Mouse (Mus musculus) liver, embryonic 11.5 days (tissue): ENCODE measurements around the gene Kcnk7. TPM values are rescaled to one million over a fixed set of nuclear protein-coding genes. Genes with fewer than 3 reads are reported as not detected.
A peak's percentile ranks its signal among the peaks of the same experiment; 100 is the strongest.

Source experiments
- ATAC-seq: fragments of 200-750 bp; cut with Nextera tagmentation; replicated peaks from 2 replicates; pipeline ENCODE4 v1.8.0; 2017; ENCODE audit warnings: moderate number of reproducible peaks, mild to moderate bottlenecking, moderate TSS enrichment, moderate library complexity; ENCODE audit not compliant: low FRiP score
- DNase-seq: peaks from one replicate; pipeline ENCODE4 v3.0.0-alpha.2; 2017; ENCODE audit warnings: low spot score
- H3K27ac ChIP-seq: fragments of 300-500 bp; sonication (generic); 2 replicates; pipeline ENCODE4 v1.5.1; 2014; ENCODE audit warnings: mild to moderate bottlenecking, low read depth, low read length, control low read depth
- H3K27me3 ChIP-seq: fragments of 300-500 bp; sonication (generic); replicated peaks from 2 replicates; pipeline ENCODE4 v1.6.1; 2014; ENCODE audit warnings: low read length, mixed read lengths; ENCODE audit not compliant: control insufficient read depth, insufficient read depth
- H3K36me3 ChIP-seq: fragments of 300-500 bp; sonication (generic); 2 replicates; pipeline ENCODE4 v1.6.1; 2014; ENCODE audit warnings: mild to moderate bottlenecking, low read length, moderate library complexity, mixed read lengths; ENCODE audit not compliant: control insufficient read depth, insufficient read depth
- H3K4me1 ChIP-seq: fragments of 300-500 bp; sonication (generic); replicated peaks from 2 replicates; pipeline ENCODE4 v1.6.1; 2014; ENCODE audit warnings: low read length, mixed read lengths; ENCODE audit not compliant: control insufficient read depth, insufficient read depth
- H3K4me2 ChIP-seq: fragments of 300-500 bp; sonication (generic); 2 replicates; pipeline ENCODE4 v1.6.1; 2014; ENCODE audit warnings: mild to moderate bottlenecking, control low read depth, moderate library complexity
- H3K4me3 ChIP-seq: fragments of 300-500 bp; sonication (generic); 2 replicates; pipeline ENCODE4 v1.5.1; 2014; ENCODE audit warnings: low read depth, low read length, control low read depth
- H3K9ac ChIP-seq: fragments of 300-500 bp; sonication (generic); 2 replicates; pipeline ENCODE4 v1.6.1; 2014; ENCODE audit warnings: low read depth, low read length, control low read depth
- H3K9me3 ChIP-seq: fragments of 300-500 bp; sonication (generic); 2 replicates; pipeline ENCODE4 v1.6.1; 2016; ENCODE audit warnings: low read length, inconsistent platforms, mixed read lengths; ENCODE audit not compliant: control insufficient read depth
- WGBS: fragments of 180-500 bp; shearing (Covaris S2); extraction: QIAGEN DNeasy Blood & Tissue Kit; methylation state at CpG from one replicate; pipeline ENCODE4 v1.1.7; 2014; 5-methylcytosine and 5-hydroxymethylcytosine counted together
- polyA plus RNA-seq: library from polyadenylated mRNA; unstranded; fragments of >200 nt; fragmentation: Nextera tagmentation; extraction: Ambion mirVana; gene quantifications from 2 replicates; pipeline ENCODE4 v1.2.1, GENCODE M21; 2014

The Kcnk7 gene
- polyA plus RNA-seq, 1 experiment from 2014 or later, result 0.14 TPM

DNA sequence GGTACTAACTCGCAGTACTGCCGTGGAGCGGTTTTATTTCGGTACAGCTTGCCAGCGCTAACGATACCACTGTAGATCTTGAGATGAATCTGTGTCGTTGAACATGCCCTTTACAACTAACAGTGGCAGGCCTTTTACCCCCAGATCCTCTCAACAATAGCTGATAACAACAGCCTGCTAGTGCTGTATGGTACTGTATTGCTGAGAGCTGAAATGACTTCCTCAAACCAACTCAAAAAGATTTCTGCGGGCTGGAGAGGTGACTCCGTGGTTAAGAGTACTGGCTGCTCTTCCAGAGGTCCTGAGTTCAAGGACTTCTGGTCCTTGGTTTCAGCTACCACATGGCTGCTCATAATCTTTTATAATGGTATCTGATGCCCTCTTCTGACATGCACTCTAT, 30.2 kb downstream of the Kcnk7 start:
- no peak for DNase-seq
- WGBS, result 73% methylated on average over 9 of the region's 9 CpGs
- H3K9ac ChIP-seq, result no peak overlapping the region

GRCm38 (mm10) chr19:5739446-5739845, 35.3 kb downstream of the Kcnk7 start:
- 35% methylated on average over 2 of the region's 2 CpGs for WGBS
- Histone ChIP-seq H3K36me3 (no peaks in the 10 kb centered on the region), H3K27me3 (peaks cover 69% of the 10 kb centered on the region), H3K4me3 (no peak overlapping the region), H3K27ac (no peak overlapping the region), H3K9me3 (no peaks in the 10 kb centered on the region), H3K9ac (no peak overlapping the region), H3K4me2 (no peak overlapping the region), H3K4me1 (peaks cover 7% of the 10 kb centered on the region; the same call in 1 of the 2 replicates)
- DNase-seq (no peak), ATAC-seq (no peak)

More for the DNA sequence above, 30.2 kb downstream of the Kcnk7 start:
- H3K4me3 ChIP-seq, result no peak overlapping the region
- no peak for ATAC-seq
- H3K4me1 ChIP-seq, result peaks cover 19% of the 10 kb centered on the region
- no peak overlapping the region for H3K27ac ChIP-seq
- H3K4me2 ChIP-seq, result no peak overlapping the region
- H3K9me3 ChIP-seq, result no peaks in the 10 kb centered on the region
- H3K36me3 ChIP-seq, result peaks cover 4% of the 10 kb centered on the region
- peaks cover 17% of the 10 kb centered on the region for H3K27me3 ChIP-seq

DNA sequence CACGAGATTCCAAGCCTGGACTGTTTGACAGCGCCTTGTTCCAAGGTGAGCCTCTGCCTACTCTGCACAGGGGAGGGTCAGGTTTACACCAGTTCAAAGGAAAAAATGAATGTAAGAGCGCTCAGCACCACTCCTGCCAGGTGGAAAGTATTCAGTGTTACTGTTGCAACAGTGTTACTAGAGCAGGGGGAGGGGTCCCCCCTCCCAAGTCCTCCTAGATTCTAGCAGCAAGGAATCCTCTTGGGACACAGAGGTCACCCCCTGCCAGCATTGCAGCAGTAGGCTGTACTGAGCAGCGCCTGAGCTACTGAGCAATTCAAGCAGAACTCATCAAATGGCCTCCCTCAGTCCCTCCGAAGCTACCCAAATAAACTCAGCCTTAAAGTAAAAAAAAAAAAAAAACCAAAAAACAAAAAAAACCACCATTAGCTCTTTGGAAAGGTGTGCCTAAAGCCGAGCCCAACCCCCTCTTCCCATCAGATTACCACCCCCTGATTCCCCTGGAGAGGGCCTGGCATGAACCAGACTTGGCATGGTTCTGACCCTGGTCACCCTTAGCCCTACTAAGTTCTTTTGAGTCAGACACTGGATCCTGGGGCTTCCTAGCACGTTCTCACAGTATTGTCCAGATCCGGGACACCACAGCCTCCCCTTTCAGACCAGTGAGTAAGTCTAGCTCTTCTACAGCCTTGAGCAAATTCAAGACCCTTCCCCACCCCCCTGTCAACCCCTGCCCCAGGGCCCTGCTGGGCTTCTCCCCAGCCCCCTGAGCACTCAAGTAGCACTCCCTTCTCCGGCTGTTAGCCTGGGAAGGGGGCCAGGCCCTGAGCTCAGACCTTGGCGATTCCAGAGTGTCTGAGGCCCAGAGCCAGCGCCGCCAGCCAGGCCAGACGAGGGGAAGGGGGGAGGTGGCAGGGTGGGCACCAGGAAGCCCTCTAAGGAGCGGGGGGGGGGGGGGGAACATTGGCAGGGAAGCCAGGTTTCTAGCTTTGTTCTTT, 36.5 kb downstream of the Kcnk7 start, which contains the start of gene Ltbp3:
Gene Ltbp3, plus strand, starts transcription at position 585 of the 998 bp plus-strand sequence.
- H3K4me3 ChIP-seq, result peak within 1 kb of the TSS; percentile 53
- peak within 1 kb of the TSS; percentile 71 for H3K4me2 ChIP-seq
- H3K27me3 ChIP-seq, result peaks cover 79% of the 10 kb centered on the region
- H3K27ac ChIP-seq, result peak within 1 kb of the TSS; percentile 30; the same call in 1 of the 2 replicates
- ATAC-seq, result no peak
- no peaks in the 10 kb centered on the region for H3K36me3 ChIP-seq
- peaks cover 10% of the 10 kb centered on the region; the same call in 1 of the 2 replicates for H3K4me1 ChIP-seq
- H3K9ac ChIP-seq, result peak within 1 kb of the TSS; percentile 65
- DNase-seq, result no peak
- no peaks in the 10 kb centered on the region for H3K9me3 ChIP-seq
- 36% methylated on average over 14 of the region's 14 CpGs for WGBS

DNA sequence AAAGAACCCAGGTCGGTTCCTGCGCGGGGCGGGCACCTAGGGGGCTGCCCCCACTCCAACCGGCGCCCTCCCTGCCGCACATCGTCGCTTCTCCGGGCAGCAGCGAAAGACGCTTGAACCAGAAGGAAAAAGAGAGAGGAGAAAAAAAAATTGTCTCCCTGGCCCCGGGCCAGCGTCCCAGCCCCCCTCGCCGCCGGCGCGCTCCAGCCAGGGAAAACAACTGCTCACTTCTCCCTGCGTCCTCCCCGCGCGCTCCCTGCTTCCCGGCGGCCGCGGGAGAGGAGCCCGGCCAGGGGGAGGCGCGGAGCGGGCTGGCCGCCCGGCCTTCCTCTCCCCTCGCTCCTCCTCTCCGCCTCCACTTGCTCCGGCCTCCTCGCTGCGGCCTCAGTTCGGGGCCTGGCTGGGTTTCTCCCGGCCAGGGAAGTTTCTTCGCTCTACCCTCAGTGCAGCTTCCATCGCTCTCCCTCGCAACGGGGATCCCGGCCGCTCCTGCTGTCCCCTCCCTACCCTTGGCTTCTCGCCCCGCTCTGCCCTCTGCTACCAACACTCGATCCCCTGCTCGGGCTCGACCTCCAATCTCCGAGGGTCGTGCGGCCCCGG, 37.6 kb downstream of the Kcnk7 start:
- Histone ChIP-seq H3K27ac (peak overlapping the region; percentile 30; the same call in 1 of the 2 replicates), H3K9ac (peak overlapping the region; percentile 65), H3K4me3 (peak overlapping the region; percentile 53), H3K4me1 (peaks cover 20% of the 10 kb centered on the region), H3K9me3 (no peaks in the 10 kb centered on the region), H3K27me3 (peaks cover 84% of the 10 kb centered on the region), H3K4me2 (peak overlapping the region; percentile 71), H3K36me3 (no peaks in the 10 kb centered on the region)
- DNase-seq, result peak; percentile 65
- 0 out of 2 replicates have a peak, but pooled peaks have one; percentile 38 for ATAC-seq
- 1% methylated on average over 50 of the region's 55 CpGs for WGBS

- DNase-seq, result peak; percentile 54
- H3K4me1 ChIP-seq, result peaks cover 24% of the 10 kb centered on the region
- peak overlapping the region; percentile 53 for H3K4me3 ChIP-seq
- H3K36me3 ChIP-seq, result no peaks in the 10 kb centered on the region
- WGBS, result 6% methylated on average over 32 of the region's 32 CpGs
- peak overlapping the region; percentile 30; the same call in 1 of the 2 replicates for H3K27ac ChIP-seq
- peak overlapping the region; percentile 71 for H3K4me2 ChIP-seq
- ATAC-seq, result no peak
- H3K27me3 ChIP-seq, result peaks cover 87% of the 10 kb centered on the region
- peak overlapping the region; percentile 65 for H3K9ac ChIP-seq
- no peaks in the 10 kb centered on the region for H3K9me3 ChIP-seq
These were observed 38.1 kb downstream of the Kcnk7 start for GRCm38 (mm10) chr19:5742241-5742641.

DNA sequence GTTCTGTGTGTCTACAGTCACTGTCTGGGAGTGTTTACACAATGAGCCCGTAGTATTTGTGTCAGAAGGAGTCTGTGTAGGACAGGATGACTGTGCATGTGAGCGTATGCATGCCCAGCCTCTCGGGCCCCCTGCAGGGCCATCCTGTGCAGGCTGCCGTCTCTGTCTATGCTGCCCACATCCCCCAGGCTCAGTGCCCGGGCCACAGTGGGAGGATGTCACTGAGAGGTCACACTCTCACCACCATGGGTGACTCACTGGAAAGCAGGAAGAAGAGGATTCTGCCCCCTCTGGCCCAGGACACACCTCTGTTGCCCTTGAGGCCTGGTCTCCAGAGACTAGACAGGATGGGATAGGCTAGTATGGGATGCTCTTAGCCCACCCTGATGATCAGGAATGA, 39.4 kb downstream of the Kcnk7 start:
- no peak overlapping the region for H3K9ac ChIP-seq
- H3K4me3 ChIP-seq, result no peak overlapping the region
- H3K27ac ChIP-seq, result no peak overlapping the region
- no peak for ATAC-seq
- H3K27me3 ChIP-seq, result peaks cover 97% of the 10 kb centered on the region
- H3K4me1 ChIP-seq, result peaks cover 26% of the 10 kb centered on the region
- no peaks in the 10 kb centered on the region for H3K36me3 ChIP-seq
- no peaks in the 10 kb centered on the region for H3K9me3 ChIP-seq
- DNase-seq, result no peak
- H3K4me2 ChIP-seq, result no peak overlapping the region
- 56% methylated on average over 5 of the region's 5 CpGs for WGBS

DNA sequence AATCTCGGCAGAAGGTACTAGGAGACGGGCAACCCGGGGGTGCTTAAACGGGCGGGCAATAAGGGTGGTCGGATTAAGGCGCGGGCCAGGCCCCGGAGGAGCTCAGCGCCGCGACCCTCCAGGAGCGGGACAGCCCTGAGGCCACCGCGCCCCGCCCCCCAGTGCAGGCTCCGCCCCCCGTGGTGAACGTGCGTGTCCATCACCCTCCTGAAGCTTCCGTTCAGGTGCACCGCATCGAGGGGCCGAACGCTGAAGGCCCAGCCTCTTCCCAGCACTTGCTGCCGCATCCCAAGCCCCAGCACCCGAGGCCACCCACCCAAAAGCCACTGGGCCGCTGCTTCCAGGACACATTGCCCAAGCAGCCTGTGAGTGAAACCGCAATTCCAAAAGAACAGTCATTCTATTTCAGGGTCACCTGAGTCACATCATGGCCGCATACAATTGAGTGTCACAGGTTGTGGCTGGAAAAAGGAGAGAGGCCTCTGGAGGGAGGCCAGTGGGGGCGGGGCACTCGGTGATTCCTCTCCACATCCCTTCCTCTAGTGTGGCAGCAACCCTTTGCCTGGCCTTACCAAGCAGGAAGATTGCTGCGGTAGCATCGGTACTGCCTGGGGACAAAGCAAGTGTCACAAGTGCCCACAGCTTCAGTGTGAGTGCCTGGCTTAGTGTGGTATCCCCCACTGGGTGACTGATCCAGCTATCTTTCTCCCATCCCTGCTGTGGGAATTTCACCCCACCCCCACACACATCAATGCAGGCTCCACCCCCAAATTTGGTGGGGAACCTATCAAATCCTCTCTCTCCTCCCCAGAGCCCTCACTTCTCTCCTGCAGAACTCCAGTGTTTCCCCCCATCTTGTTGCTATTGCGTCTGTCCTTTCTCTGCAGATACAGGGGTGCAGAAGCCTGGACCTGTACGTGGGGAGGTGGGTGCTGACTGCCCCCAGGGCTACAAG, 41.9 kb downstream of the Kcnk7 start:
- Histone ChIP-seq H3K9ac (peak overlapping the region; percentile 28; the same call in 1 of the 2 replicates), H3K4me1 (peaks cover 25% of the 10 kb centered on the region)
- no peak for ATAC-seq

More for the DNA sequence above, 41.9 kb downstream of the Kcnk7 start:
- peak overlapping the region; percentile 55 for H3K4me2 ChIP-seq
- no peak for DNase-seq
- peaks cover 99% of the 10 kb centered on the region for H3K27me3 ChIP-seq
- H3K4me3 ChIP-seq, result peak overlapping the region; percentile 23; the same call in 1 of the 2 replicates
- no peaks in the 10 kb centered on the region for H3K36me3 ChIP-seq
- 4% methylated on average over 36 of the region's 36 CpGs for WGBS
- H3K27ac ChIP-seq, result peak overlapping the region; percentile 32; the same call in 1 of the 2 replicates
- H3K9me3 ChIP-seq, result no peaks in the 10 kb centered on the region
